Mouse (Mus musculus) mature B cell (primary cell): Measurements from ENCODE around the gene Klf13.

Experiments
- in situ Hi-C: fragments of 300-500 bp; cut with MboI; formaldehyde crosslinking; loops from 2 replicates; pipeline ENCODE4 v1.14.3; 2019

The Klf13 gene

DNA sequence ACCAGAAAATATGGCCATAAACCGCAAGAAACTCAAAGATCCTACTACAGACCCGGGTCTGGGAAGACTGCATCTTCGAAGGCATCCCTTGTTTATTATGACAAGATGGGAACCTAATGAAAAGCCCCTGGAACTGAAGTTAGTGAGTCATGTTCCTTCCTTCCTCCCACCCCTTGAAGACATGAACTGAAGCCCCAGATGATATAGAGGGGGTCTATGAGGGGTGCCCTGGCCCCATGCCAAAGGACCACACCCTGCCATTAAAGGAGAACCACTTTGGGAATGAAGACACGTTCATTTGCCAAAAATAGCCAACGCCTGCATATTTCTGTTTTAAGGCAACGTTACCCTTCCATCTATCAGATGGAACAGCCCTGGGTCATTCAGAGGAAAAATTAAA lies 50.0 kb downstream of the Klf13 start:
- in situ Hi-C loops, result no loop called here

DNA sequence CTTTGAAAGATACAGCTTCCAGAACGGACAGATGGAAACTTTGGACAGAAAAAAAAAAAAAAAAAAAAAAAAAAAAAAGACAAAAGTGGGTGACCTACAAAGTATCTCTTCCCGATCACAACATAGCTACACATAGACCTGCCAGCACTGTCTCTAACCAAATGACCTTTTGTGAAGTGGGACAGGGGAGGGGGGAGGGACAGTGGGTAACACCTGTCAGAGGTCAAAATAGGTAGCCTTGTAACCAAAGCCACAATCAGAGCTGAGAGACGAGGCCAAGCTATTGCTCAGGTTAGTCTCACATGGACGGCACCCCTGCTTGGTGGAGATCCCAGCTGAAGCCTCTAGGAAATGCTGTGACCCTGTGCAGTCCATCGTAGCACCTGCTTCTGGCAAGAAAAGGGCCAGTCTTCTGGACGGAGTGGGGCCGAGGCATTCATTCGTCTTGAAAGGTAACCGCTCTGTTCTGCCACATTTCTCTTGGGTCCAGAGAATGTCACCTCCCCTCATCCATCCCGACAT lies 51.1 kb downstream of the Klf13 start:
- in situ Hi-C loops, result no loop called here

DNA sequence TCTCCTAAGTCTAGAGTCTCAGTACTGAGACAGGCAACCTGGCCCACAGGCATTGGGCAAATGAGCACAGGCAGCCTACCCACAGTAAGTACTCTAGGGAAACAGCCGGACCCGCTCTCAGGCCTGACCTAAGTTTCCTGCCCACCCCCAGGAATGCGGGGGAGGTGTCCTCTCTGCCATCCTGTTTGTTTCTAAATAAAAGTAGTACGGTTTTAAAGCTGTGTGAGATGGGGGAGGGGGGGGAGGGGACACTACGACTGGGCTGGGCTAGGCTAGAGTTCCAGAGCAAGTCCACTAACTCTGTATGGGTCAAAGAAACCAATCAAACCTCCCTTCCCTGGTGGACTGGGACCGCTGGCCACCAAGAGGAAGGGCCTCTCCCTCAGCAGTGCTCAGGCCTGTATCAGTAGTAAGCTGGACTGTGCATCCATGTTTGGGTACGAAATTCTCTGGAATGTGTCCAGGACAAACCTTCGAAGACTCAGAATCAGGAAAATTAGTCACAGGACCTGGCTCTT lies 51.6 kb downstream of the Klf13 start:
- in situ Hi-C loops, result no loop called here

DNA sequence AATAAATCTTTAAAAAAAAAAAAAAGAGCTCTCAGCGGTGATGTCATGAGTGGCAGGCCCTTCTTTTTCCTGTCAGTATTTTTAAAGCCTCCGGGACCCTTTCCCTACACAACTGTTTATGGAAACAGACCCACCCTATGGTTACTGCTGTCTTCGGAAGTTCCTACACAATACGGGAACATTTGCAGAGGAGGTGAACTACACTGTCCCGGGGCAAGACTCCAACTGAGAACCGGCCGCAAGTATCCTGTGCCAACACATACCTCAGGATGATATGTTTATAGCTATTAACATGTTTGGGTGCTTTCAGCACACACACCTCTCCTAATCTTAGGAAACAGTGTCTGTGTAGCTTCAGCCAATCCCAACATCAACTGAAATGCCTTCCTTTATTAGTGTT lies 53.7 kb downstream of the Klf13 start:
- in situ Hi-C loops, result no loop called here

DNA sequence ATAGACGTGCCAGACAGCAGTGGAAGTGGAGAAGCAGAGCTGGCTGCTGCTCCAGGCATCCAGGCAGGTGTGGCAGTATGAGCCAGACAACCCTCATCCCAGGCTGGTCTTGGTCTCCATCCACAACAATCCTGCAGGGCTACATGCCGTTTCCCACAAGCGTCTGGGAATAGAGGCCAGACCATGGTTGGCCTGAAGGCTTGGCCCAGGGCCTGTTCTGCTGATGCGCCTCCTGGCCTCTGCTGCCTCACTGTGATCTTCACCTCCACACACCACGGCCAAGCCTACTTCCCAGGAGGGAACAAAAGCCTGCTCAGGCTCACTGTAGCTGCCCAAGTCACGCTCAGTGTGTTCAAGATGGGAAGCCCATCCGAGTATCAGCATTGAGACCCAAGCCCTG lies 56.0 kb downstream of the Klf13 start:
- in situ Hi-C loops, result no loop called here

DNA sequence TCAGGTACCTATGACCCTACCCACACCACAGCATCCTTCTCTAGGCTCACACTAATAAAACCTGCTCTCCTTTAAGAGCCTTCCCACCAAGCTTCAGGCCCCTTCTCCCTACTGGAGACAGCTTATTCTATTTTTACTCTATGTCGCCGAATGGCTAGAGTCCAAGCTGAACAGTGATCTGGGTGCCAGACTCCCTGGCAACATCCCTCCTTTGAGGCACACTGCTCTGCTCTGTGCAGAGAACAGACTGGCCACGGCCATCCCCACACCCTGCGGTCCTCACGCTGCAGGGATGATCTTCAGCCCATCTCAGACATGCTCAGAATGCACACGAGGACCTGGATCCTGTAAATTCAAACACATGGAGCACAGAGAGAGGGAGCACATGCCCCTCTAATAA lies 59.1 kb downstream of the Klf13 start:
- in situ Hi-C loops, result no loop called here

DNA sequence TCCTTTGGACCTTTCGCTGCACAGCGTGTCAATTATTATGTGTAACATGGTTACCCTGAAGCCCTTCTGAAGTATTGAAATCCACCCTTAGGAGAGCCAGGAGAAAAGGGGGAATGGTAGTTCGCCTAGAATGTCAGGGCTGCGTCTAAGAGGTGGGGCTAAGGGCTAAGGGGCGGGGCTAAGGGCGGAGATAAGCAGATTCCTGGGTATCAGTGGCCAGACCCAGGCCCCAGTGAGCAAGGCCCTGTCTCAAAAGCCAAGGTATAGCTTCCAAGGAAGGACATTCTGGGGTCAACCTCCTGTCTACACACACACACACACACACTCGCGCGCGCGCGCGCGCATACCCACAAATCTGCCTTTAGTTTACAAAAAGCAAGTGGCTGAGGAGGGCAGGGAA lies 61.1 kb downstream of the Klf13 start:
- in situ Hi-C loops, result no loop called here

DNA sequence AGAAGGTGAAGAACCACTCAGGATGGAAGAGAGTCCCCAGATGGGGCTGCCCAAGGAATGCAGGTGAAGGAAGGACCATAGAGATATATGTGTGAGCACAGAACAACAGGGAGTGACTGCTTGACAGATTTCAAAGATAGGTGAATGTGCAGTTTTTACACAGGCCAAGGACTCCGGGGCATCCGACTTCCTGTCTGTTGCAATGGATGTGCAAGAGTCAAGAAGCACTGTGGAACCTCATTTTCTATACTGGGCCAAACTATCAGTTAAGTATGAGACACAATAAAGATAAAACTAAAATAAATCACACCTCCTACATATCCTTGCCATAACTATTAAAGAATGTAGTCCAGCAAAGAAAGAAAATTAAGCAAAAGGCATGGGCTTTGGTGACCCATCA lies 62.1 kb downstream of the Klf13 start:
- in situ Hi-C loops, result no loop called here

DNA sequence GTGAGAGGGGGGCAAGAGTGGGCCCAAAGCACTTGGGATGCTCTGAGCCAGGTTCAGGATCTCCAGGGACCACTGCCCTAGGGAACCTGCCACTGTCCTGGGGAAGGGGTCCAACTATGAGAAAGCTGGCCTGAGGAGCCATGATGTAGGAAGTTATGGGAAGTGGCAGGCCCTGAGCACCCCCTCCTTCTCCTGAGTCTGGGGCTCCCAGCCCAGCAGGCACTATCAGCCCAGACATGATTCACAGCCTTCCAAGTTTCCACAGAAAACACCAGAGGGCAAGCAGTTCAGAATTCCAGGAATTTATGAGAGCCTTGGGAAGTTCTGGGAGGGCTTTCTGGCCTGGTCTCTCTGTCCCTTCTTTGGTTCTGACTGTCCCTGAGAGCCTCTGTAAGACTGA lies 63.0 kb downstream of the Klf13 start:
- in situ Hi-C loops, result no loop called here

DNA sequence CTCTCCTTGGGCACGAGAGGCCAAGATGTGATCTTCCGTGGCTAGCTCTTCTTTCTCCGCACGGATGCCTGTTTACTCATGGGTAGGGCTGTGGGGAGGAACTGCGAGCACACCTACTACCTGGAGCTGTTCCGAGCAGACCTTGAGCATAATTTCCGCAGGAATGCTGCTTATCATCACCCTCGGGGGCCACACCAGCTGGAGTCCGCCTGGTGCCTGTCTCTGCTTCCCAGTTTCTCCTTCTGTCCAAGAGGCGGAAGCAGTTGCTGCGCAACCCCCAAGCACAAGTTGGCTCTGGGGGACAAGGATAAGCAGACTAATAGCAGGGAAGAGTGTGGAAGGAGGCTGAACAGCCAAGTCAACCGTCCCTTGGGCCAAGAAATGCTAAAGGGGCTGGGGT lies 64.8 kb downstream of the Klf13 start:
- in situ Hi-C loops, result no loop called here

DNA sequence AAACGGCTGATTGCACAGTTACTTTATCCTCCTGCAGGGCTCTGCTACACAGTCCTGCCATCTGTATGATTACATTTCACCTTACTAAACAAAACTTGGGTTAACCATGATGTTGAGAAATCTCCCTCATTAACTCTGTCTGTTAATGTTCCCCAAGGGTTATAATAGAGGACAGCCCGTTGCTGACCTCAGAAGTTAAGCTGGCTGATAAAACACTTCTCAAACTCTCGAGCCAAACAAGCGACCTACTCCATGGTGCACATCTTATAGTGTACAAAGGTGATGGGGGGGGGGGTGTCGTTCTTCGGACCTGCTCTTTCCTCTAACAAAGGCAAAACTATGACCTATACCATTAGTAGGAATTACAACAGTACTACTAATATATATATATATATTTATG lies 67.0 kb downstream of the Klf13 start:
- in situ Hi-C loops, result no loop called here

DNA sequence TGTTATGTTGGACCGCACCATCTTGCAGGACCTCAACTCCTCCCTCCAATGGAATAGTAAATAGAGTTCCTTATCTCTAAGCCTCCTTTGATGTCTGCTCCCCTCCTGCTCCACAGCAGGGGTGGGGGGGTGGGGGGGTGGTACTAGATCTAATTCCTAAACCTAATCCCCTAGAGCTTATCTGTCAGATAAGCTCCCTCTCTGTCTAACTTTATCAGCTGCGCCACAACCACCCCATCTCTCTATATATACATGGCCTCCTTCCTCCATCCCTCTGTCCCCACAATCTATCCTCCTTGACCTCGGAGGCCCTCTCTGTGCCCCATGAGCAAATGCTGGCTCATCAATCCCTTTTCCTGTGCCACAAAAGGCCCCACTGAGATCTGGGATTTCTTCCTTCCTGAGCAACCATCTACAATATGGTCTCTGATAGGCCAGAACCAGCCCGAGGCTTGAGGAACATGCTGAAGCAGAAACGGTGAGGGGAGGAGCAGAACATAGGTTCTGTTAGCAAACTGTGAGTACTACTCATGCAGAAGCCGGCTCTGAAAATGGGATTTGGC lies 70.3 kb downstream of the Klf13 start:
- in situ Hi-C loops, result no loop called here

DNA sequence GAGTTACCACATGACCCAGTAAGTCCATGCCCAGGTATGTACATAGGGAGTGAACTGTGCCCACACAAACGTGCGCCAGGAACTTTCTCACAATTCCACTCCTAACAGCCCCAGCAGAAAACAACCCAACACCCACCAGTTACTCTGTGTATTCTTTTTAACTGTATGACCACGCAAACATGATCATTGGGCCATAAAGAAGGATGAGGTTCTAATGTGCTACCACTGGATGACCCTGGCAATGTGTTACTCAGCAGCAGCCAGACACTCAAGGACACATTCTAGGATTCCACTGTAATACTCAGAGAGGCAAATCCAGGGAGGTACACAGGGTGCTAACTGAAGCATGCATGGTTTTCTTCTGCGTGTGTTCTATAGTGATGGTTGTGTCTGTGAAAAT lies 72.8 kb downstream of the Klf13 start:
- in situ Hi-C loops, result no loop called here

DNA sequence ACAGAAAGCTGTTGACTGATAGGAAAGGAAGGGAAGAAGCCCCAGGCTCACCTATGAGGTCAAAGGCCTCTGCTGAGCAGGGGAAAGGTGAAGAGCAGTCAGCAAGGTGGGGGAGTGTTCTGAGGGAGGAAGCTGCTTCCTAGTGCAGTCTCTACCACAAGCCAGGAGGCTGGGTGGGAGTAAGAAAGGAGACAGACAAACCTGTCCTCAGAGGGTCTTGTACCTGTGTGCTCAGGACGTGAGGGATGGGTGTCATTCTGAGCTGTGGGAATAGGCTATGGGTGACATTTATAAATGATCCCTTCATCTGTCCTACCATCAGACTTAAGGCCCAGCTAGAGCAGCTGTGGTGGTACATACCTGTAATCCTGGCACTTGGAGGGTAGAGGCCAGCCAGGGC lies 75.7 kb downstream of the Klf13 start:
- in situ Hi-C loops, result no loop called here

DNA sequence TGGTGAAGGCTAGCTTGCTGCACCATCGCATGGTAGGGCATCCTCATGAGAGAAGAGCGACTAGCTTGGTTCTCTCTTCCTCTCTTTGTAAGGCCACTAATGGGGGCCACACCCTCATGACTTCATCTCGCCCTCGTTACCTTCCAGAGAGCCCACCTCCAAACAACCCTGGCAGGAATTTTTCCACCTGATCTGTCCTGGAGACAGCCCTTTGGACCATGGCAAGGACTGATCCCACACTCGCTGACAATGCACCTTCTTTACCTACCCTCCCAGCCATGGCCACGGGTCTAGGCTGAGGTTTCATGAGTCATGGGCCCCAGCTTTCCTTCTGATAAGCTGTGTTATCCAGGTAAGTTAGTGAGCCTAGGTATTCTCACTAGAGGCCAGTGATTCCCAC lies 77.6 kb downstream of the Klf13 start:
- in situ Hi-C loops, result no loop called here

DNA sequence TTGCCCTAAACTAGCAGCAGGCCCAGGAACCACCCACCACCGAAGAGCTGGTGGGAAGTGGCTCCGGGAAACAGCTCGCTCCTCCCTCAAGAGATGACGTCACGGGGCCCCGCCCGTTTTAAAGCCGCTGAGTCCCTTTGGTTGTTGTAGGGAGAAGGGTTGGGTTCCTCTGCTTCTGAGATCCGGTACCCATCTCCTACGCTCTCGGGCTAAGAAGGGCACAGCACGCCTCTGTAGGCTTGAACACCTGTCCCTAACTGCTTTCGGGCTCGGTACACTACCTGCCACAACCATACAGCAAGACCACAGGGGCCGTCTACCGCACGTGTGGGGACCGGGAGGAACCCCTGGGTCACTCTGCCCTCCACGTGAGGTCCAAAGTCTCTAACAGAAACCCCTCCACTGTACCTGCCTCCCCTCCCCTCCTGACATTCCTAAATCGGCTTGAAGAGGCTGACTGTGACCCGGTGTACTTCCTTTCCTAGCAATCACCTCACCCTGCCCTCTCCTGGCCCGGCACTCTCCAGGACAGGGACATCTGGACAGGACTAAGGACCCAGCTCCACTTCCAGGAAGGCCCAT lies 80.1 kb downstream of the Klf13 start:
- in situ Hi-C loops, result no loop called here

DNA sequence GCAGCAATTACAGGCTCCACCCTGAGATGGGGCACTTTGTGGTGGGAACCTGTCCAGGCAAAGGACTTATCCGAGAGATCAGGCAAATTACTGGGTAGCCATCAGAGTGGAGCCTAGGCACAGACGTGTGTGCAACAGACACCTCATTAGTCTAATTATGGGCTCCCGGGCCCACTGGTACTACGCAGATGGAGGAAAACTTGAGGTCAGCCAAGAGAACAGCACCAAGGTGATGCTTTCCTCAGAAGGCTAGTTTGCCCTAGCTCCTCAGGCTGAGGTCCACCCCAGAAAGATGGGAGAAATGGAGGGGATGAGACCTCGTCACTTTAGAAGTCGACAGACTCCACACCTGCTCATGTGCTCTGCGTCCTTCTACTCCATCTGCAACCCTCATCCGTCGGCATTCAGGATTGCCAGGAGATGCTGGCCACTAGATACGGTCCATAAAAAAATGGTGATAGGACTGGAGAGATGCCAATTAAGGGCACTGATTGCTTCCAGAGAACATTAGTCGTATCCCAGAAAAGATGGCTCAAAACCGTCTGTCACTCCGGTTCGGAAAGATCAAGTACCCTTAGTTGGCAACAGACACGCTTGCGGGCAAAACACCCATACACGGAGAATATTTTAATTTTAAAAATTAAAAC lies 80.8 kb downstream of the Klf13 start:
- in situ Hi-C loops, result no loop called here

DNA sequence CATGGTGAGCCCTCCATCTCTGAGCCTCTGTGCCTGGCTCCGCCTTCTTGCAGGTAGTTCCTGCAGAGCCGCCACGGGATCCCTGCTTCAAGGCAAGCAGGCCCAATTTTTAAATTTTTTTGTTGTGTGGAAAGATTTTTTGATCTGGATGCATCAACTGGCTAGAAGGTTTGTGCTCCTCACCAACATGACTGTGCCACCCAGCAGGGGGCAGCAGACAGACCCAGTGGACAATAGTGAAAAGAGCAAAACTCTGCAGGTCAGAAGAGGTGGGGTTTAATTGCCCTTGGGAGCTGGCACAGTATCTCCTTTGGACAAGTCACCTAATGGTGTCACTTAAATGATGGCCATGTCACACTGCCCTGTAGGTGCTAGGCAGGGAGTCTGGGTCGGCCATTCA lies 83.4 kb downstream of the Klf13 start:
- in situ Hi-C loops, result no loop called here

DNA sequence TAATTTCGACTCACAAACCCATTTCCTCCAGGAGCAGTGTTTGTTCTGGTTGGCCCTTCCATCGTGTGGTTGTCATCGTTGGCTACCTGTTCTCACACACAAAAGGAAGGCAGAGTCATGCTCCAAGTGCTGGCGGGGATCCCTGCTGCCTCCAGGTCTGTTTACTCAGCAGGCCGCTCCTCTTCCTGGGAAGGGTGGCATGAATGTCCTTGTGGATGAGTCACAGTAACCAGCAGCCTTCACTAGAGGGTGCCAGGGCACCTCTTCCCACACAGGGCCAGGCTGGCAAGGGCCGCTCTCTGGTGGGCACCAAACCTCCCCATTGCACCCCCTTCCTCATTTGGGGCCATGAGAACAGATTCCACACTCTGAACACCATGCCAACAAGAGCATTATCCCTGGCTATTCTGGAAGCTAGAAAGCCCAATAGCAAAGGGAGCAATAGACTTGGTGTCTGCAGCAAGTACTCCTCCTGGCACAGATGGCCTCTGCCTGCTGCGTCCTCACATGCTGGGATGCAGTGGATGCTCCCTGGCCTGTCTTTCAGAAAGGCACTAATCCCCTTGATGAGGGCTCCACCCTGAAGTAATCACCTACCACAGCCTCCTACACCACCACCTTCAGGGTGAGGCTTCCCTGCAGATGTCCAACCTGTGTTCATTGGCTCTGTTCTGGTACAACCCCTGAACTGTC lies 86.7 kb downstream of the Klf13 start:
- in situ Hi-C loops, result no loop called here
